ENCODE assay signal across 31 mouse cellular contexts in genomic region chr10:41797253-41797652, GRCm38 (mm10).
"Had no signal": no experiment of that assay in that cellular context is flagged by ENCODE, and none has a peak within 500 bp of the region (broad histone marks: within the 10 kb centered on the region; RNA-seq: fewer than 3 reads in every experiment).

No protein-coding gene starts in this region.

- H3K4me1 ChIP-seq: limb, embryonic 10.5 days; limb, embryonic 12.5 days; limb, embryonic 13.5 days; limb, embryonic 15.5 days; liver, embryonic 12.5 days; liver, embryonic 13.5 days; liver, embryonic 15.5 days; lung, embryonic 15.5 days; megakaryocyte, embryonic 14.5 days; midbrain, embryonic 10.5 days; midbrain, embryonic 12.5 days; midbrain, embryonic 13.5 days; midbrain, embryonic 15.5 days had no signal

- DNase-seq: left cerebral cortex, postnatal 4 days; liver; liver, embryonic 13.5 days; liver, postnatal 0 days; lung, adult 18-20 months; lung, adult 2 months; lung, embryonic 14.5 days; lung, postnatal 10 days; lung, postnatal 14 days; lung, postnatal 36 days; lung, postnatal 4 days; midbrain, embryonic 14.5 days had no signal

- ATAC-seq: liver, embryonic 12.5 days; liver, postnatal 0 days; lung, postnatal 0 days; midbrain, embryonic 13.5 days; midbrain, embryonic 15.5 days; midbrain, embryonic 16.5 days had no signal

- H3K4me2 ChIP-seq: limb, embryonic 12.5 days; limb, embryonic 13.5 days; limb, embryonic 15.5 days; liver, embryonic 11.5 days; liver, embryonic 12.5 days; liver, embryonic 13.5 days; liver, embryonic 15.5 days; lung, embryonic 14.5 days; lung, embryonic 15.5 days; midbrain, embryonic 12.5 days; midbrain, embryonic 13.5 days; midbrain, embryonic 15.5 days had no signal

- H3K27ac ChIP-seq: left cerebral cortex, adult 2 months; limb, embryonic 10.5 days; limb, embryonic 12.5 days; limb, embryonic 13.5 days; limb, embryonic 15.5 days; liver, embryonic 12.5 days; liver, embryonic 13.5 days; liver, embryonic 14.5 days; liver, embryonic 15.5 days; lung, embryonic 15.5 days; macrophage; midbrain, embryonic 10.5 days; midbrain, embryonic 12.5 days; midbrain, embryonic 13.5 days; midbrain, embryonic 15.5 days had no signal

- H3K9ac ChIP-seq: limb, embryonic 12.5 days; limb, embryonic 13.5 days; limb, embryonic 15.5 days; liver, embryonic 12.5 days; liver, embryonic 13.5 days; liver, embryonic 14.5 days; liver, embryonic 15.5 days; liver, postnatal 0 days; lung, embryonic 14.5 days; lung, embryonic 15.5 days; midbrain, embryonic 12.5 days; midbrain, embryonic 13.5 days; midbrain, embryonic 15.5 days had no signal

- H3K27me3 ChIP-seq: limb, embryonic 12.5 days; limb, embryonic 13.5 days; limb, embryonic 15.5 days; liver, embryonic 12.5 days; liver, embryonic 13.5 days; liver, embryonic 15.5 days; lung, embryonic 15.5 days; megakaryocyte, embryonic 14.5 days; midbrain, embryonic 12.5 days; midbrain, embryonic 13.5 days; midbrain, embryonic 15.5 days had no signal

- H3K4me3 ChIP-seq: left cerebral cortex, adult 2 months; limb, embryonic 10.5 days; limb, embryonic 12.5 days; limb, embryonic 13.5 days; limb, embryonic 15.5 days; liver, embryonic 12.5 days; liver, embryonic 13.5 days; liver, embryonic 15.5 days; lung, embryonic 15.5 days; midbrain, embryonic 10.5 days; midbrain, embryonic 12.5 days; midbrain, embryonic 13.5 days; midbrain, embryonic 15.5 days; myocyte had no signal

- H3K9me3 ChIP-seq: limb, embryonic 10.5 days; lung, embryonic 15.5 days had no signal
